Mouse (Mus musculus) adrenal gland, postnatal 25 days (tissue): ENCODE results near the gene Kbtbd12. TPM values are rescaled to one million over a fixed set of nuclear protein-coding genes. Genes with fewer than 3 reads are reported as not detected.

Experiments used
- DNase-seq: peaks from one replicate; pipeline ENCODE4 v3.0.0; 2021; ENCODE audit warnings: mixed read lengths
- long read RNA-seq: library from polyadenylated mRNA; stranded (forward); transcript quantifications from one replicate; pipeline ENCODE4 v2.0.0, GENCODE M21; 2021
- total RNA-seq: library from RNA; stranded (reverse); gene quantifications from 2 replicates; pipeline ENCODE4 v1.2.3, GENCODE M21; 2021

Gene Kbtbd12
- total RNA-seq = 0.36 and 1.3 TPM in 2 replicates
- long read RNA-seq, partial matches to known transcripts = 1 of 1 reads
- long read RNA-seq, other reads (novel, unspliced or antisense) = 0 of 1 reads

GRCm38 (mm10) chr6:88637611-88638301 is at the start of gene Kbtbd12:
Gene Kbtbd12, minus strand, starts transcription at chr6:88637950.
- no peak for DNase-seq

GRCm38 (mm10) chr6:88683380-88684053 is 45.8 kb upstream of the Kbtbd12 start:
- no peak for DNase-seq

GRCm38 (mm10) chr6:88681026-88681425 is 43.3 kb upstream of the Kbtbd12 start:
- DNase-seq = no peak

DNA sequence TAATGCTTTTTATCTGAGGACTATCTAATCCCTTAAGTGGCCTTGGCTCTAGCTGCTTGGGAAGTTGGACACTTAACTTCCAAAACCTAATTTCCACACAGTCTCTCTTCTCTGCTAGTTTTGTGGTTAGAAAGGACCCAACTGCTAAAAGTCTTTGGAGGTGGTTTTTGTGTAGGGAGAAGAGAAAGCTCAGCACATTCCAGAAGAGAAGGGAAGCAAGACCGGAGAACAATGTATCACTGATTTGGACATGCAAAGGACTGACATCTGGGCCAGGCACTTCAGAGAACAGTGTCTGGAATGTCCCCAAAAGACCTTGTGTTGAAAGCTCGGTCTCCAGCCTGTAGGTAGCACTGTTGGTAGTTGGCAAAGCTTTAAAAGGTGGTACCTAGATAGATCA is 40.0 kb upstream of the Kbtbd12 start:
- no peak for DNase-seq

DNA sequence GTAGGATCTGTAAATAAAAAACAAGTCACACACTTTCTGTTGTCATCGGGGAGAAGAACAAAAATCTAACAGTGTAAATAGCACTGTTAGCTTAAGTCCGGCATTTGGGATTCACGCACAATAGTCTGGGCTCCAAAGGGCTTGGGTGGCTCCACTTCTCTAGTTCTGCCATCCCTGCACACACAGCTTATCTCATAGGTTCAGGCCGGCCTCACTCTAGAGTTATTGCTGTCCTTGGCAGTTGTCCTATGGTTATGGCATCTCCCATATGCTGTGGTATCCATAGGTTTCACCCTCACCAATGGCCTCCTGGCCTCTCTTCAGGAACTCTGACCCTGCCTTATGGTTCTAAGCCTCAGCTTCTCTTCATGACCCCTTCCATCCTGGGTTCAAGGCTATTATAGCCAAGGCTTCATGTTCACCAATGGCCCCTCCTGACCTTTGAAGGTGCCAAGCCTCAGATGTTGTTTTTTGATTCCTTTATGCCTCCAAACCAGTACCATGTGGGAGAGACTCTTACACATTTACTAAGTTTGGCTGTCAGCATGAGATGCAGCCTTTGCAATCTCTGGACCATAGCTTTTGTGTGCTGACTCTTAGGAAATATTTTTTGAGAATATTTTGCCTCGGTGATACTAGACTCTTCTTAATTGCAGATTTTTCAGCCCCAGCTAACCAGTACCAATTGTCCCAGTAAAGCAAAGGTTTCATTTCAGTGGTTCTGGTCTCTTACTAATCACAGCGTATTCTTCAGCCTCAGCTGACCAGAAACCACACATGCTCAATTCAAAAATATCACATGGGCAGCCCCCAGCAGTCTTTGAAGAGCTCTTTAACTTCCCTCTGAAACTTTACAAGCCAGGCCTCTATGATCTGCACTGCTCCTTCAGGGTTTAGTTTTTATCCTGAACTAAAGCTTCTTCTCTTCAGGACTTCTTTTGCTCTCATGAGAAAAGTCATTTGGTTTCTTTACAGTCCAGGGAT is 39.3 kb upstream of the Kbtbd12 start:
- DNase-seq = no peak

- no peak for DNase-seq
Measured at GRCm38 (mm10) chr6:88675815-88676214, 38.1 kb upstream of the Kbtbd12 start.

- no peak for DNase-seq
Measured at GRCm38 (mm10) chr6:88662284-88662683, 24.5 kb upstream of the Kbtbd12 start.

GRCm38 (mm10) chr6:88661696-88662095 is 23.9 kb upstream of the Kbtbd12 start:
- peak; percentile 60 for DNase-seq

GRCm38 (mm10) chr6:88647564-88648295 is 10.0 kb upstream of the Kbtbd12 start:
- DNase-seq = peak; percentile 6

GRCm38 (mm10) chr6:88644786-88645185 is 7.0 kb upstream of the Kbtbd12 start:
- no peak for DNase-seq

DNA sequence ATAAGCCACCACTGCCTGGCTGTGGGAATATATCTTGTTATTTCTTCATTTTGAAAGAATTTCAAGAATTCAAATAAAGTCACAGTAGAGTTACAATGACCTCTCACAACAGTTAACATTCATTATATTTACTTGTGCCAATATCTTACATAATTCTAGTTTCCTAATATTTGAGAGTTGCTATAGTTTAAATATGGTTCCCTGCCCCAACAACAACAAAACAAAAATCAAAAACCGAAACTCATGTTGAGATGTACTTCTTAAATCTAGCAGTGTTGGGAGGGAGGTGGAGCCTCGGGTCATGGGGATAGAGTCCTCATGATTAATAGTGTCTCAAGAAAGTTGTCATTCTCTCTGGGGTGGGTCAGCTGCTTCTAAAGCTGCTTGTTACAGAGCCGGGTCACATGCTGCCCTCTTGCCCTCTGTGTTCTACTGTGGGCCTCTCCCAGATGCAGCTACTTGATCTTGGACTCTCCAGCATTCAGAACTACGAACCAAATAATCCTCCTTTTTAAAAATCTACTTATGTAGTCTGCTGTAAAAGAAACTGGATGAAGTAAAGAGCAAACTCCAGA is 3.7 kb upstream of the Kbtbd12 start:
- no peak for DNase-seq

DNA sequence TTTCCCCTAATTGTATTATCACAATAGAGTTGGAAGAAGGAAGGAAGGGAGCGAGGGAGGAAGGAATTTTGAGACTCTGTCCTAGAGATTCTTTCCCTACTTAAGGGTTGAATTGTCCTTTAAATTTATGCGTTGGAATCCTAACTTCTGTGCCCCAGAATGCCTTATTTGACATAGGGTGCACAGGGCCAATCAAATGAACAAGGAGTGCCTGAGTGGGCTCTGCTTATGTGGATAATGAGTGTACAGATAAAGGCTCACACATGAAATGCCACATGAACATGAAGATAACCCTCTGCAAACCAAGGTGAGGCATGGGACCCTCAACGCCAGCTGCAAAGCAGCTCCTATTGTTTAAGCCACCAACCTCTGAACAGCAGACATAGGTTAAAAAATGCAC is 2.6 kb upstream of the Kbtbd12 start:
- DNase-seq = no peak

DNA sequence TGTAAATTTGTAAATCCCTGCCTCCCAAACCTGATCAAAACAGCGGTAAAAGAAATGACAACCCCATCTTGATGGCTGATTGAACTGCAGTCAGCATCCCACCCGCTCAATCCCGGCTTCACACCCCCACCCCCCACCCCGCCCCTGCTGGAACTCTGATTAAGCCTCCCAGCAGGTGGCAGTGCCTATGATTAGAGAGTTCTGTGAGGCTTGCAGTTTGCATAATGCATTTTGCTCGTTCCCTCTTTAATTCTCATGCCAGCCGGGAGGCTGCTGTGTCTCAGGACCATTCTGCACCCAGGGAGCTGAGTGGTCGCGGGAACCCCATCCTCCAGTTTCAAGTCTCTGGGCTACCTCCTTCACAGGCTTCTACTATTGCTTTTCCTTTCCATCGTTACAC is 2.2 kb upstream of the Kbtbd12 start:
- no peak for DNase-seq

DNA sequence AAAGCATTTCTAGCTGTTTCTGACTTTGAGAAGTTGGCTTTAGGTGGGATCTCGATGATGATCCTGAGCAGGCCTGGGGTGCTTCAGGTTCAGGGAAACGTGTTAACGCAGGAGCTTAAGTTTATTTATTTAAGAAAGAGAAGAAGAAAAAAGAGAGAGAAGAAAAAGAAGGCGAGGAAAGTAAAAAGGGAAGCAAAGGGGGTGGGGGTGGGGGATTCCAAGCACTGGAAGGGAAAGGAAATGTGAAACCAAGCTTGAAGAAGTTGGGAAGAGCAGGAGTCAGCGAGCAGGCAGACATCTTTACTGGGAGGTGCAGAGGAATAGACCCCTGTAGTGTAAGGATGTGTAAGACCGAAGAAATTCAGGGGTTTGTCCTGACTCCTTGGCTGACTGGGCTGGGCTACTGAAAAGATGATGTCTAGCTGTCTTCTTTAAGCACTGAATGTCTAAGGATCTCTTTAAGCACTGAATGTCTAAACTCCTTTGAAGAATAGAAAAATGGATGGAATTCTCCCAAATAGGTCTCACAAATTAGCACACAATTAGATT is 1.7 kb upstream of the Kbtbd12 start:
- no peak for DNase-seq

GRCm38 (mm10) chr6:88638917-88639316 is 1.2 kb upstream of the Kbtbd12 start:
- no peak for DNase-seq

GRCm38 (mm10) chr6:88635881-88636754 is 1.6 kb downstream of the Kbtbd12 start:
- no peak for DNase-seq

DNA sequence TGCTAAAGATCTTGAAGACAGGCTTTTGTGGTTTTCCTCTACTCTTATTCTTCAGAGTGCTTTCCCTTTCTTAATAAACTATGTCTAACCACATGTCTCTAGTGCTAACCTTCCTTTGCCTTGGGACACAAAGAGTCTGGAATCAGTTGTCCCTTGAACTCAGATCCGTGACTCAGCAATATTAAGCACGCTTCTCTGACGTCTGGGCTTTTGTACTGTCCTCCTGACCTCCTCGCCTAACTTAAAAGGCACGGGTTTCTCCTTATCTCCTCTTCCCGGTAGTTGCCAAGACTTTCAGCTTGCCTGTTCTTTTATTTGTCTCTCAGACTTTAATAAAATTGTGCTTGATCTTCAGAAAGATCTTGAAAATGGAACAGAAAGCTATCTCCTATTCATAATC is 6.5 kb downstream of the Kbtbd12 start:
- DNase-seq = no peak

GRCm38 (mm10) chr6:88630560-88630959 is 7.2 kb downstream of the Kbtbd12 start:
- DNase-seq = no peak

DNA sequence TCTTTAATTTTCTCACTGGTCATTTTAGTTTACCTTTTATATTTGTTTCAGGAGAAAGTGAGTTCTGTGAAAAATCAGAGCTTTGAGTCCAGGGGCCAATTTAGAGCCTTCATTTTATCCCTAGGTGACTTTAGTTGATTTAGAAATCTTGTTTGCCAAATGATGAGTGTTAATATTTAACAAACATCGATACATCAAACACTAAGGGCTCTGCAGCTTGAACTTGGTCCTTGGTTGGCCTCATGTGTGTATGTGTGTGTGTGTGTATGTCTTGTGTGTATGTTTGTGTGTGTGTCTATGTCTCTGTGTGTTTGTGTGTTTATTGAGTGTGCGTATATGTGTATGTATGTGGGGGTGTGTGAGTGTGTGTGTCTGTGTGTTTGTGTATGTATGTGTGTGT is 7.9 kb downstream of the Kbtbd12 start:
- DNase-seq = no peak

DNA sequence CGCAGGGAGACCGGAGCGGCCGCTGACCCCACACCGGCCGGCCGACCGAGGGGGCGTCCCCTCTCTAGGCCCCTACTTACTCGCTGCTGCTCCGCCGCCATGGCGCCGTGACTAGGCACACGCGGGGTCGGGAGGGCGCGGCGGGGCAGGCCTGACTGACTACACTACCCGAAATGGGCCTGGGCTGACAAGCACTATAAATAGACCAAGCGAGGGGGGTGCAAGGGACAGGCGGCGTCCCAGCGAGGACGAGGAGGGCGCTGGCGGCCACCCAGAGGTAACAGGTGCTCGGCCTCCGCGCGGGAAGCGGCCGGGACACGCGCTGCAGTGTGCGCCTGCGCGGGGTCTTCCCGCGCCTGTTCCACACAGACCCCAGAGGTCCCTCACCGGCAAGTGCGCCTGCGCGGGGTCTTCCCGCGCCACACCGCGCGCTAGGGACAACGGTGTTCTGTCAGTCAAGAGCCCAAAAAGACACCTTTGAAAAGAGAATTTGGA is 10.4 kb downstream of the Kbtbd12 start:
- DNase-seq = peak; percentile 65
